Mouse (Mus musculus) stomach, postnatal 0 days (tissue): Measurements from ENCODE around the gene Myrip. TPM values are rescaled to one million over a fixed set of nuclear protein-coding genes. Genes with fewer than 3 reads are reported as not detected.

Experiments used
- ATAC-seq: fragments of 200-750 bp; cut with Nextera tagmentation; 2 replicates; pipeline ENCODE4 v1.8.0; 2017; ENCODE audit not compliant: low FRiP score, low TSS enrichment
- DNase-seq: peaks from one replicate; pipeline ENCODE4 v3.0.0-alpha.2; 2016; ENCODE audit warnings: low spot score
- H3K27ac ChIP-seq: fragments of 300-500 bp; sonication (generic); replicated peaks from 2 replicates; pipeline ENCODE4 v1.5.1; 2014; ENCODE audit warnings: mild to moderate bottlenecking, control low read depth
- H3K27me3 ChIP-seq: fragments of 300-500 bp; sonication (generic); 2 replicates; pipeline ENCODE4 v1.6.1; 2014; ENCODE audit warnings: low read length; ENCODE audit not compliant: control insufficient read depth, insufficient read depth
- H3K36me3 ChIP-seq: fragments of 300-500 bp; sonication (generic); 2 replicates; pipeline ENCODE4 v1.6.1; 2014; ENCODE audit warnings: low read length, mixed read lengths; ENCODE audit not compliant: control insufficient read depth, insufficient read depth
- H3K4me1 ChIP-seq: fragments of 300-500 bp; sonication (generic); replicated peaks from 2 replicates; pipeline ENCODE4 v1.6.1; 2014; ENCODE audit warnings: antibody characterized with exemption; ENCODE audit not compliant: control insufficient read depth, insufficient read depth
- H3K4me2 ChIP-seq: fragments of 300-500 bp; sonication (generic); replicated peaks from 2 replicates; pipeline ENCODE4 v1.6.1; 2014; ENCODE audit warnings: low read depth, mild to moderate bottlenecking, control low read depth, moderate library complexity
- H3K4me3 ChIP-seq: fragments of 300-500 bp; sonication (generic); 2 replicates; pipeline ENCODE4 v1.5.1; 2014; ENCODE audit warnings: low read depth, low read length, control low read depth
- H3K9ac ChIP-seq: fragments of 300-500 bp; sonication (generic); 2 replicates; pipeline ENCODE4 v1.6.1; 2014; ENCODE audit warnings: mild to moderate bottlenecking, low read length, control low read depth, mixed read lengths
- H3K9me3 ChIP-seq: fragments of 300-500 bp; sonication (generic); 2 replicates; pipeline ENCODE4 v1.6.1; 2016; ENCODE audit warnings: low read length; ENCODE audit not compliant: control insufficient read depth
- CTCF ChIP-seq: IDR thresholded peaks from 2 replicates; pipeline ENCODE4 v1.5.1; 2016; ENCODE audit warnings: antibody characterized with exemption, low read depth, mild to moderate bottlenecking, moderate library complexity
- EP300 ChIP-seq: optimal IDR thresholded peaks from 2 replicates; pipeline ENCODE3; 2016; ENCODE audit warnings: antibody characterized with exemption
- WGBS: fragments of 180-500 bp; shearing (Covaris S2); extraction: QIAGEN DNeasy Blood & Tissue Kit; methylation state at CpG from one replicate; pipeline ENCODE4 v1.1.7; 2014; 5-methylcytosine and 5-hydroxymethylcytosine counted together
- polyA plus RNA-seq: library from polyadenylated mRNA; unstranded; fragments of >200 nt; fragmentation: Nextera tagmentation; extraction: Ambion mirVana; gene quantifications from 2 replicates; pipeline ENCODE4 v1.2.1, GENCODE M21; 2015

Myrip gene
- polyA plus RNA-seq, 1 experiment from 2014 or later = 0.38 TPM

GRCm38 (mm10) chr9:120416151-120416550 lies 114.8 kb downstream of the Myrip start:
- H3K27me3 ChIP-seq = no peaks in the 10 kb centered on the region
- 73% methylated on average over 5 of the region's 5 CpGs for WGBS
- no peaks in the 10 kb centered on the region for H3K36me3 ChIP-seq
- no peak overlapping the region for H3K27ac ChIP-seq
- no peak overlapping the region for H3K4me3 ChIP-seq
- ATAC-seq (no peak), DNase-seq (no peak)
- H3K4me2 ChIP-seq = no peak overlapping the region
- H3K4me1 ChIP-seq = no peaks in the 10 kb centered on the region
- no peaks in the 10 kb centered on the region for H3K9me3 ChIP-seq
- no peak overlapping the region for H3K9ac ChIP-seq
- TF ChIP-seq EP300 = no peak
- TF ChIP-seq CTCF = no peak

GRCm38 (mm10) chr9:120416729-120417128 lies 115.4 kb downstream of the Myrip start:
- H3K4me3 ChIP-seq = no peak overlapping the region
- DNase-seq = no peak
- WGBS = 81% methylated on average over 5 of the region's 5 CpGs
- ATAC-seq = no peak
- no peaks in the 10 kb centered on the region for H3K36me3 ChIP-seq
- no peak for TF ChIP-seq EP300
- no peak for TF ChIP-seq CTCF
- no peaks in the 10 kb centered on the region for H3K4me1 ChIP-seq
- H3K9ac ChIP-seq = no peak overlapping the region
- H3K9me3 ChIP-seq = no peaks in the 10 kb centered on the region
- H3K27ac ChIP-seq = no peak overlapping the region
- no peaks in the 10 kb centered on the region for H3K27me3 ChIP-seq
- no peak overlapping the region for H3K4me2 ChIP-seq

DNA sequence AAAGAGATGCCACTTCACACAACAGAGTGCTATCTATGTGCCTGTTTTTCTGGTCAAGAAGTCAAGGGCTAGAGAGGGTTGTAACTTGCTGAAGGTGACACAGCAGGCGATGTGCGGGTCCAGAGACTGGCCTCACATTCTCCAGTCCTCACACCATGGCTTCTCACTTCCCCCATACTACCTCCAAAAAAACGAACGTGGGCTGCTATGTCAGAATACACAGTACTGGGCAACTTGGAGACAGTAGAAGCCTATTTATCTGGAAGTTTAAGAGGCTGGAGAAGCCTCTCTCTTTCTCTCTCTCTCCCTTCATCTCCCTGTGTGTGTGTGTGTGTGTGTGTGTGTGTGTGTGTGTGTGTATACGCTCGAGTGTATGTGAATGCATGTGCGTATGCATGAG lies 117.3 kb downstream of the Myrip start:
- Histone ChIP-seq H3K9me3 (no peaks in the 10 kb centered on the region), H3K4me2 (no peak overlapping the region), H3K27ac (no peak overlapping the region), H3K9ac (no peak overlapping the region), H3K36me3 (no peaks in the 10 kb centered on the region), H3K4me3 (no peak overlapping the region), H3K4me1 (no peaks in the 10 kb centered on the region), H3K27me3 (no peaks in the 10 kb centered on the region)
- TF ChIP-seq EP300 = no peak
- 80% methylated on average over 7 of the region's 7 CpGs for WGBS
- no peak for ATAC-seq
- no peak for DNase-seq

- Histone ChIP-seq H3K27me3 (no peaks in the 10 kb centered on the region), H3K4me2 (no peak overlapping the region), H3K27ac (no peak overlapping the region), H3K4me1 (no peaks in the 10 kb centered on the region), H3K36me3 (no peaks in the 10 kb centered on the region), H3K9ac (no peak overlapping the region), H3K9me3 (no peaks in the 10 kb centered on the region), H3K4me3 (no peak overlapping the region)
- 68% methylated on average over 7 of the region's 7 CpGs for WGBS
- no peak for DNase-seq
- no peak for ATAC-seq
- no peak for TF ChIP-seq CTCF
- TF ChIP-seq EP300 = no peak
Measured at GRCm38 (mm10) chr9:120424567-120424966, 123.3 kb downstream of the Myrip start.

GRCm38 (mm10) chr9:120425768-120426167 lies 124.5 kb downstream of the Myrip start:
- Histone ChIP-seq H3K36me3 (no peaks in the 10 kb centered on the region), H3K4me1 (no peaks in the 10 kb centered on the region), H3K4me3 (no peak overlapping the region), H3K9ac (no peak overlapping the region), H3K4me2 (no peak overlapping the region), H3K9me3 (no peaks in the 10 kb centered on the region), H3K27me3 (no peaks in the 10 kb centered on the region), H3K27ac (no peak overlapping the region)
- TF ChIP-seq EP300 = no peak
- peak; percentile 85 for TF ChIP-seq CTCF
- no peak for ATAC-seq
- WGBS = 41% methylated on average over 5 of the region's 5 CpGs
- peak; percentile 60 for DNase-seq

DNA sequence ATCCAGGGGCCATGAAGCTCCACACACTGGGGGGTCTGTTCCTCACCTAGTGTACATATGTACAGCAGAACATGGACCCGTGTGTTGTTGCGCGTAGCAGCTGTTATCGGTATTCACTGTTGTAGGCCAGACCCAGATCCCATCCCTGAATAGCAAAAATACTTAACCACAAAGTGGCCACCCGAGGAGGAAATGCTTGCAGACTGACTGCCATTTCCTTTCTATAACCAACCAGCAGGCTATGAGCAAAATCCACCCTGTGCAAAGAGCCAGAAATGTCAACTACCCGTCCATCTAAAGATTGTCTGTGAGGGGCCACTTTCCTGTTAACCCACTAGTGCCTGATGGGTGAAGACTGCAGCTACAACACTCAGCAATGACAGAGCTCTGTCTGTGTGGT lies 126.9 kb downstream of the Myrip start:
- WGBS = 61% methylated on average over 6 of the region's 6 CpGs
- H3K4me1 ChIP-seq = no peaks in the 10 kb centered on the region

More for the DNA sequence above, 126.9 kb downstream of the Myrip start:
- no peak for TF ChIP-seq EP300
- no peak for TF ChIP-seq CTCF
- ATAC-seq (no peak), DNase-seq (no peak)
- Histone ChIP-seq H3K4me2 (no peak overlapping the region), H3K9me3 (no peaks in the 10 kb centered on the region), H3K4me3 (no peak overlapping the region), H3K9ac (no peak overlapping the region), H3K27me3 (no peaks in the 10 kb centered on the region), H3K27ac (no peak overlapping the region), H3K36me3 (no peaks in the 10 kb centered on the region)
